Mouse (Mus musculus) olfactory bulb, adult 2 months (tissue): ENCODE data around the gene Lpcat4. TPM values are rescaled to one million over a fixed set of nuclear protein-coding genes. Genes with fewer than 3 reads are reported as not detected.

Experiments used
- H3K27ac ChIP-seq: fragments of 200-500 bp; 2 replicates; pipeline ENCODE4 v1.5.1; 2012; ENCODE audit warnings: low read depth, low read length; ENCODE audit not compliant: insufficient read depth
- H3K4me1 ChIP-seq: fragments of 200-500 bp; 2 replicates; pipeline ENCODE4 v1.6.1; 2012; ENCODE audit warnings: low read length; ENCODE audit not compliant: control insufficient read depth, insufficient read depth
- H3K4me3 ChIP-seq: fragments of 200-500 bp; 2 replicates; pipeline ENCODE4 v1.5.1; 2012; ENCODE audit warnings: mild to moderate bottlenecking, low read depth, low read length, moderate library complexity; ENCODE audit not compliant: insufficient read depth
- CTCF ChIP-seq: fragments of 200-500 bp; IDR thresholded peaks from 2 replicates; pipeline ENCODE4 v1.5.1; 2012; ENCODE audit warnings: low read depth, mild to moderate bottlenecking, low read length, moderate library complexity; ENCODE audit not compliant: insufficient read depth
- POLR2A ChIP-seq: fragments of 200-500 bp; IDR thresholded peaks from 2 replicates; pipeline ENCODE4 v1.6.1; 2012; ENCODE audit warnings: mild to moderate bottlenecking, low read depth, low read length, moderate library complexity; ENCODE audit not compliant: insufficient read depth
- WGBS: fragments of 180-500 bp; shearing (Covaris S2); methylation state at CpG from one replicate; pipeline ENCODE4 v1.1.7; 2018; 5-methylcytosine and 5-hydroxymethylcytosine counted together
- polyA plus RNA-seq: library from polyadenylated mRNA; stranded (reverse); fragments of >200 nt; gene quantifications from 2 replicates; pipeline ENCODE4 v1.2.4, GENCODE M21; 2012; ENCODE audit warnings: low replicate concordance; ENCODE audit not compliant: missing spikeins, insufficient read depth, insufficient read length

The Lpcat4 gene
- polyA plus RNA-seq, 1 experiment: not detected

GRCm38 (mm10) chr2:112224356-112224755, 14.9 kb upstream of the Lpcat4 start:
- WGBS: 25% methylated on average over 4 of the region's 4 CpGs
- TF ChIP-seq CTCF (no peak), POLR2A (no peak)
- peaks cover 3% of the 10 kb centered on the region for H3K4me1 ChIP-seq
- peak overlapping the region; percentile 97 for H3K27ac ChIP-seq
- no peak overlapping the region for H3K4me3 ChIP-seq

GRCm38 (mm10) chr2:112232623-112233022, 6.6 kb upstream of the Lpcat4 start:
- no peak overlapping the region for H3K27ac ChIP-seq

DNA sequence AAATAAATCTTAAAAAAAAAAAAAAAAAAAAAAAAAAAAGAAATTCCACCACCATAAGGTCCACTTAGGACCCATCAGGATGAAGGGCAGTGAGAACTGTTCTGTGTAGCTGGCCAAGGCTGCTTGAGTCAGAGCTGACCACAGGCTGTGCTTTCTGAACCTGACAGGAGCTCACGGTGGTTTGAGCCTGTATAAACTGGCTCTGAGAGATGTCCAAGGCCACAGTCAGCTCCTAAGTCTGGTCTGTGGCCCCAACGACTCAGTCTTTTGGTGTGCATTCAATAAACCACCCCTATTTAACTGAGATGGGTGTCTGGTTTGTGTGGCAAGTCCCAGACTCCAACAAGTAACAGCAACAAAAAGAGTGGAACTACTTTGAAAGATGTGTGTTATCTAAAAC, 2.6 kb upstream of the Lpcat4 start:
- H3K4me3 ChIP-seq: no peak overlapping the region
- WGBS: 83% methylated on average over 2 of the region's 2 CpGs
- H3K4me1 ChIP-seq: peaks cover 6% of the 10 kb centered on the region
- no peak for TF ChIP-seq CTCF
- TF ChIP-seq POLR2A: no peak
- H3K27ac ChIP-seq: no peak overlapping the region

More at GRCm38 (mm10) chr2:112232623-112233022, 6.6 kb upstream of the Lpcat4 start:
- no peak for TF ChIP-seq POLR2A
- TF ChIP-seq CTCF: no peak
- Histone ChIP-seq H3K4me1 (peaks cover 4% of the 10 kb centered on the region), H3K4me3 (no peak overlapping the region)
- WGBS: 94% methylated on average over 1 of the region's 1 CpGs

GRCm38 (mm10) chr2:112238006-112238405, 1.3 kb upstream of the Lpcat4 start:
- Histone ChIP-seq H3K4me3 (no peak overlapping the region), H3K27ac (no peak overlapping the region), H3K4me1 (peaks cover 9% of the 10 kb centered on the region)
- no peak for TF ChIP-seq POLR2A
- TF ChIP-seq CTCF: no peak
- 14% methylated on average over 4 of the region's 4 CpGs for WGBS

DNA sequence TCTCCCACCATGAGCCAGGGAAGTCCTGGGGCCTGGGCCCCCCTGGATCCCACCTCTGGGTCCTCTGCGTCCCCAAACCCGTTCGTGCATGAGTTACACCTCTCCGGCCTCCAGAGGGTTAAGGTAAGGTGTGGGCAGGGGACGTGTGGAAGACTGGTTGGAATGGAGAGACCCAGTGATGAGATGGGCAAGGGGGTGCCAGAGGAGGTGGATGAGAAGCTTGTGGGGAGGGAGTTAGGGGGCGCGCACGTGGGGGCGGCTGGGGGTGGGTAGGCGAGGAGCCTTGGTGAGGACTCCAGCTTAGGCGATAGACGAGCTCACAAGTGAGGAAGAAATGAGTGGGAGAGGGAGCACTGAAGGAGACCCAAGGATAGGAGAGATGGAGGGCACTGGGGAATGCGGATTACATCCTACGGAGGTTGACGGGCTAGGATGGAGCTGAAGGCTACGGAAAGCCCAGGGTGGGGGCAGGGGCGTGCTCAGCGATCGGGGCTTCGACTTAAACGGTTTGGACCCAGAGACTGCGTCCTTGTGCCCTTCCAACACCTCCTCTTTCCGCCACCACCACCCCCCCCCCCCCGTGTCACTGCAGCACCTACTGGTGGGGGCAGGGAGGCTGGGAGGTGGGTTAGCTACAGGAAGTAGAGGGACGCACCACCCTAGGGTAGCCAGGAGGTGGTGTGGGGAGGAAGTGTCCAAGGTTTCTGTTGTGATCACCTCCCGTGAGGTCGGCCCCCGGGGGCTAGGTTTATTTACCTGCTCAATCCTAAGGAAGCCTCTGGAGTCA, 860 bp downstream of the Lpcat4 start:
- Histone ChIP-seq H3K4me1 (peaks cover 9% of the 10 kb centered on the region), H3K4me3 (peak overlapping the region; percentile 93), H3K27ac (peak overlapping the region; percentile 70)
- TF ChIP-seq POLR2A (no peak), CTCF (no peak)
- WGBS: under 1% methylated on average over 28 of the region's 28 CpGs

DNA sequence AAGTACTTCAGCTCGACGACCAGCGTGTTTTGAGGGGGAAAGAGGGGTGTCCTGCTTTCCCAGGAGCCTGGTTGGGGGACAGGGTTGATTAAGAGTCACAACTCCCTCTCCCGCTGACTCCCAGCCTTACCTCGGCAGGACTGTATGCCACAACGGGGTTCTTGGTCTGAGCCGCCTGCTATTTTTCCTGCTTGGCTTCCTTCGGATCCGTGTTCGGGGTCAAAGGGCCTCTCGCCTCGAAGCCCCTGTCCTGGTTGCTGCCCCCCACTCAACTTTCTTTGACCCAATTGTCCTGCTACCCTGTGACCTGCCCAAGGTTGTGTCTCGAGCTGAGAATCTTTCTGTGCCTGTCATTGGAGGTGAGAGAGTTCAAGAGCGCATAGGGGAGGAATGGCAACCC, 2.5 kb downstream of the Lpcat4 start:
- peaks cover 9% of the 10 kb centered on the region for H3K4me1 ChIP-seq
- TF ChIP-seq CTCF (no peak), POLR2A (no peak)
- 87% methylated on average over 14 of the region's 14 CpGs for WGBS
- H3K27ac ChIP-seq: no peak overlapping the region
- H3K4me3 ChIP-seq: no peak overlapping the region

DNA sequence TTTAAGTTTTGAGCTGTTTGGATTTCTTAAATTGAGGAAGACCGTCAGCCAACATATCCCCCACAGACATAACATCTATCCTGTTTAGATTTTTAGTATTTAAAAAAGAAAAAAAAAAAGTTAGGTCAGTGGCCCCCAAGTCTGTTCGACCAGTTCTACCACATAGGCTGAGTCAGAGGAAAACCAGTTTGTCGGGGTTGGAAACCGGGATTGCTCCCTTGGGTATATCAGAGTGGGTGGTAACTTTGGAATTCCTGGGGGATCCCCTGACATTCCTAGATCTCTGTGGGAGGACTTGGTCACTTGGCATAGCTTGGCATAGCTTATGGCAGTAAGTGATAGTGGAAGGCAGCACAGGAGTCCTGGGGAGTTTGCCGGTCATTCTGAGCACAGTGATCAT, 6.0 kb downstream of the Lpcat4 start:
- no peak overlapping the region for H3K27ac ChIP-seq
- TF ChIP-seq CTCF (no peak), POLR2A (no peak)
- WGBS: 83% methylated on average over 5 of the region's 5 CpGs
- peaks cover 9% of the 10 kb centered on the region for H3K4me1 ChIP-seq
- H3K4me3 ChIP-seq: no peak overlapping the region

DNA sequence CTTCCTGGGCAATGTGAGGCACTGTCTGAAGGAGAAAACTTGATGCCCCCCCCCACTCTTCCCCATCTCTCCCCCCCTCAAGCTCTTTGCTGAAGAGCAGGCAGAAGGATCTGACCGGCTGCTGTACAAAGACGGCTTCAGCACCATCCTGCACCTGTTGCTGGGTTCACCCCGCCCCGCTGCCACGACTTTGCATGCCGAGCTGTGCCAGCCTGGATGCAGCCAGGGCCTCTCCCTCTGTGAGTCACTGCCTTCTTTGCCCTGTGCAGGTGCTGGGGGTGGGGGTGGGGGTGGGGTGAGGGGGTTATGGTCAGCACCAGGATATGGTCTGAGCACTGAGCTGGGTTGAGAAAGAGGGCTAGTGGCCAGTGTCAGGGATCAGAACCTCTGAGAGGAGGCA, 6.9 kb downstream of the Lpcat4 start:
- 73% methylated on average over 6 of the region's 6 CpGs for WGBS
- Histone ChIP-seq H3K4me3 (no peak overlapping the region), H3K4me1 (peaks cover 6% of the 10 kb centered on the region), H3K27ac (no peak overlapping the region)
- TF ChIP-seq CTCF: no peak
- no peak for TF ChIP-seq POLR2A

GRCm38 (mm10) chr2:112247323-112247722, 8.1 kb downstream of the Lpcat4 start:
- Histone ChIP-seq H3K4me1 (no peaks in the 10 kb centered on the region), H3K27ac (no peak overlapping the region), H3K4me3 (no peak overlapping the region)
- TF ChIP-seq CTCF: no peak
- no peak for TF ChIP-seq POLR2A
- WGBS: 85% methylated on average over 10 of the region's 10 CpGs

GRCm38 (mm10) chr2:112249780-112250453, 10.6 kb downstream of the Lpcat4 start:
- no peak for TF ChIP-seq POLR2A
- TF ChIP-seq CTCF: no peak
- 91% methylated on average over 10 of the region's 10 CpGs for WGBS
- H3K27ac ChIP-seq: no peak overlapping the region
- H3K4me3 ChIP-seq: no peak overlapping the region
- no peaks in the 10 kb centered on the region for H3K4me1 ChIP-seq
